Mouse (Mus musculus): ENCODE measurements at regions not wholly inside any gene's neighbourhood (a gene's known extent, or its start where the extent isn't known, plus 50 kb on each side); places are given as distances from the start of the nearest gene placed in this dataset.

DNA sequence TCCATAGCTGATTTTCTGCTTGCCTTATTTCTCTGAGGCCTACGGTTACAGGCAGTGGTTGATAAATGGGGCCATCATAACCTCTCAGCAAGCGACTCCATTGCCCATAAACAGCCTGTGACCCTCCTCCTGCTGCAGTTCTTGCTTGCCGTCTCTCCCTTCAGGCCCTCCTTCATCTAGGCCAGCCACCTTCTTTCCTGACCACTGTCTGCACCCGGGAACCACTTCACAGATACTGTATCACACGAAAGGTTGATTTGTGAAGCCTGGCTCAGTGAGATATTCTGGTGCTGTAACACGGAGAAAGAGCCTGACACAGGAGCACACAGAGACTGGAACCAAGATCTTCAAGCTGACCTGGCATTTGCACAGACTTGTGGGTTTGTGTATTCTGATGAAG is 294.1 kb downstream of the Epha4 start:
- no peak for DNase-seq

DNA sequence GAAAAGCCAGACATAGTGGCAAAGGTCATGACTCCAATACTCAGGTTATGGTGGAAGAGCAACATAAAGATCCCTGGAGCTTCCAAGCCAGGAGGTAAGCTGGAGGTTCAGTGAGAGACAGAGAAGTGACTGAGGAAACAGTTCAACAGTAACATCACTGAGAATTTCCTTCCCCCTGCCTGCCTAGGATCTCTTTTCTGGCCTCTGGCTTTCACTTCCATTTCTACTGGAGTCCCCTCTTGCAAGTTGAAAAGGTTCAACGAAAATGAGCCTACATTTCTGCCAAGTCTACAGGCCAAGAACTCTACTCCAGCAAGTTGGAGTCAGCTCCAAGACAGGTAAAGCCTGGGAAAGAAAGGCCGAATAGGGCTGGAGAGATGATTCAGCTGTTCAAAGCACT is 293.0 kb downstream of the Epha4 start:
- no peak for DNase-seq

DNA sequence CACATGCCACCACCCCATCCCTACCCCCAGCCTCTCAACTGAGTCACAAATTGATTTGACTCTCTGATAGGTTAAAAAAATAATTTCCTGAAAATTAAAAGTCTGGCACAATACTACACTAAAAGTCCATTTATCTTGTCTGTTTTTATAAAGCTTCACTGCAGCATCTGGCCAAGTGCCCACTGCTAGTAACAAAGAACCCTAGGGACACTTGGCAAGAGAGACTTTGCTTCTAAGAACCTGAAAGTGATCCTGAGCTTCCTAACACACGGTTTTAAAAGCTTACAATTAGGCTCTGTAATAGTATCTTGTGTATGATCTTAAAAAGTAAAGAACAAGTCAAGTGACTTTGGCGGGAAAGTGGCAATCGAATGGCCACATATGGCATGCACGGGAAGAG is 288.3 kb downstream of the Epha4 start:
- peak; percentile 71 for DNase-seq

DNA sequence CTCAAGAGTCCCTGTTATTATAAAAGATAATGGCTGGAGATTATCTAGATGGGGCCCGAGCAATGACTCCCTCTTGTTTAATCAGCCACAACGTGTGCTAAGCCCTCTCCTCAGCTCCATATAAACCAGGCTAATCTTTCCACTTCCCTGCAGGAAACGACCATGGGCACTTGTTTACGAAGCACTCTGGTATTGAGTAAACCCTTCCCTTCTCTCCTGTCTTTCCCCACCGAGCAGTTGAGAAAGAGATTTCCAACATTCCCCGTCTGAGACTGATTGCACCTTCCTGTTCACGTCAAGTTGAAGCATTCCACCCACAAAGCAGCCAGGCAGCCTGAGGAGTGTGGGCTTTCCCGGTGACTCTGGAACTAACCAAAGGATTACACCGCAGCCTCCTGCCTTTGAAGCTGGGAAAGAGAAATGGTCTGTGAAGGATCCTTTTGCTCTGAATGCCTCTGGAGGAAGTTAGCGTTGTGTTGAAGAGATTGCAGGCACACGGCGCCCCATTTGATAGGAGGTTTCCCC is 287.8 kb downstream of the Epha4 start:
- DNase-seq: peak; percentile 20

DNA sequence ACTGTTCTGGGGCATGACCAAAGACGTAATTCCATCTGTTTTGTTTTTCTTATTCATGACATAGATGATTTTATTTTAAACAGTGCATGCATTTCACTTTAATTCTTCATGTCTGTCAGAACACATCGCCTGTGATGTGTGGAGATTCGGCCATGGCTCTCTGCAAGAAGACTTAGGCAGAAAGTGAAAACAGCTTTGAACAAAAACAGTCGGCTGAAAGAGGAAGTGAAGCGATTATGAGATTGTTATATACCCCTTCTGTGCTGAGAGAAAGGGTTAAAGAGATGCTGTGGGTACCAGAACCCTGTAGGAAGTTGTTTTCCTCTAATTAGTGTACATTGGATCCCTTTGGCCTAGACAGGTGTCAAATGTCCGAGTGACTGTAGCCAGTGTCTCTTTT is 287.1 kb downstream of the Epha4 start:
- DNase-seq: no peak

DNA sequence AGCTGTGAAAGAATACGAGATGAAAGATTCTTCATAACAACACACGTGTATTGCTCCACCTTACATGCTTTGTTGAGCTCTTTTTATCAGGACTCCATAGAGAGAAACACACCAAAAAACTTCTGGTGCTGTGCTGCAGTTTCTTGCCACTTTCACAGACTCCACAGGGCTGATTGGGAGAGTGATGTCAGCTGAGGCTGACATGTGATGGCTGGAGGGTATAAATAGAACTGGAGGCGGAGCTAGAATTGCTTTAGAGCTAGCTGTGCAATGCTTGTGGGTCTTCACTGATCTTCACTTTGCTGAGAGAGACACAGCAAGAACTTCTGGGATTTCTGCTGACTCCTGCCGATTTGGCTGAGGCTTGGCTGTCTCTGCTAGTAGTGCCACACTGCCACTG is 285.3 kb downstream of the Epha4 start:
- DNase-seq: no peak

DNA sequence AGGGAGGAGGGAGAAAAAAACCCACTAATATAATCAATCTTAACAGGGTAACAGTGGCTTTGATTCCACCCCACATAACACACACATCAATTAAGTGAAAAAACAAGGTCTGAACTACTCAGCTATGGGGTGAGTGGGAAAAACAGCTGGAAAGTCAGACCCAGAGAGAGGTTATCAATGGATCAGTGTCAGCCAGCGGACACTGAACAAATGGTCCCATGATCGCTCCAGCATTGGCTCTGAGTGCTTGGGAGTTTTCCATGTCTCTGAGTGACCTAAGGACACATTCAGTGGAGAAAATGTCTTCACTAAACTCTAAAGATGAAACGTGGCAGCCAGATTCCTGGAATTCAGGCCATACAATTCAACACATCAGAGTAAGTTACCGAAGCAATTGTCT is 281.9 kb downstream of the Epha4 start:
- peak; percentile 48 for DNase-seq

DNA sequence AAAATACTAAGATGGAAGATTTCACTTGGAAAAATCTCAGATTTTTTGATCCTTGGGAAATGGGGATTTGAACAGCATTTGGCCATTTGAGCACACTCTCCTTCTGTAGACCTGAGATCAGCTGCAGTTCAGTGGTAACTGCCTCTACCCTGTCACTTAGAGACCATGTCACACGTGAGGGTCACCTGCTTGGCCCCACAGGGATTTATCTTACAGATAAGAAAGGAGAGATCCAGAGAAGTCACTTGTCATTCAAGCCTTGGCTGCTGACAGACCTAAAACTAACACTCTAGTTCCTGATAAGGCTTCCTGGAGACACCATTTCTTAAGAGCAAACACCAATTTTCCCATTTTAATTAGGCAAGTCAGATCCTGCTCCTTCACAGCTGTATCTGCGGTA is 270.2 kb downstream of the Epha4 start:
- no peak for DNase-seq

DNA sequence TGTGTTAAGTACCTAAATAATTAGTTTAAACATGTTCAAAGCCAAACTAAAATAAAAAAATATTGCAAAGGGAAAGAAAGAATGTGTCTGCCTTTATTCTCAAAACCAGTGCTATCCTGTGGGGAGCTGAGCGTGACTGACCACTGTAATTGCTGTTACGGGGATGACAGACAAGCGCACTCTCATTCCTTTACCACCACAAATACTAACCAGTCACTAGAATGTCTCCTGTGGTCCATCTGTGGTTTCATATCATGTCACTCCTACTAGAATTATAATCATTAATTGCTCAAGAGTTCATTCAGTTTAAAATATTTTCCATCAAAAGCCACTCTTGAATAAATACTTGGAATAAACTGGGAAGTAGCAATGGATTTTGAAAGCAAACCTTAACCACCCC is 268.8 kb downstream of the Epha4 start:
- no peak for DNase-seq

DNA sequence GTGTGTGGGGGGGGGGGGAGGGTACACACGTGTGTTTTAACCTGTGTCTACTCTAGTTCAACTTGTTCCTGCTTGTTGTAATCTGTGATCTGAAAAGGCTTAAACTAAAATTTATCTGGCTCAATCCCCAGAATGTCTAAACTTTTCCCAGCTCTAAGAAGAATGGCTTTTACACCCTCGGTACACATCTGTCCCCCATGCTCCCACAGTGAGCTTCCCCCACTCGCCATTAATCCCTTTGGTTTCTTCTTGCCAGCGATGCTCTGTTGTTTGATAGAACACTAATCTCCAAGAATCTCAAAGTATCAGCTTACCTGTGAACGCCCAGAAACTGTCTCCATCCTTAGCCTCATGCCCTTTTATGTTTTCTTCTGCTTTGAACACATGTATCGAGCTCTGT is 260.6 kb downstream of the Epha4 start:
- no peak for DNase-seq

DNA sequence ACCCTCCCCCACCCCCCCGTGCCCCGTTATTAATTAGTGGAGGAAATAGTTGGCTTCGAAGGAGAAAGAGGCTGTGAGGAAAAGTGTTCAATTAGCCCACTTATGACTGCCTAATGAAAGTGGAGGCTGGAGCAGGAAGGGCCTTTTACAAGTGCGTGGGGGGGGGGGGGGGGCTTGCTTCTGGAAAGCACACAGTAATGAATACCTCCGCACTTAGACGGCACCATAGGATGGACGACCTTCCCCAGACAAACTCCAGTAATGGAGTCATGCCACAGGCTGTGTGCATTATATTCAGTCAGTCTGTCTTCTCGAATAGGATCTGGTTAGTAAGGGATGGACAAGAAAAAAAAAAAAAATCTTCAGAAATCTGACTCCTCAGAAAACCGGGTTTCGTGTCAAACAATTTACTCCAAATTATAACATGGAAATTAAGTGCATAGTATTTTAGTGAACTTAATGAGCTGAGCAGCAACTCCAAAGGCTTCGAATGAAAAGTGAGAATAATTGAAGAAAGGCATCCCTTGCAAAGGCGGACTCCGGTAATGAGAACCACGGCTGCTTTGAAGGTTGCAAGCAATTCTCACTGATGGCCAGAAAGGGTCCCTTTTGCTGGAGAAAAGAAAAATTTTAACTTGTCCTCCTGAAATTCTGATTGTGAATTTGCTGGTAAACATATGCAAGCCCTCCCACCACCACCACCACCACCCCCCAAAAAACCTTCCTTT is 258.6 kb downstream of the Epha4 start:
- DNase-seq: no peak

DNA sequence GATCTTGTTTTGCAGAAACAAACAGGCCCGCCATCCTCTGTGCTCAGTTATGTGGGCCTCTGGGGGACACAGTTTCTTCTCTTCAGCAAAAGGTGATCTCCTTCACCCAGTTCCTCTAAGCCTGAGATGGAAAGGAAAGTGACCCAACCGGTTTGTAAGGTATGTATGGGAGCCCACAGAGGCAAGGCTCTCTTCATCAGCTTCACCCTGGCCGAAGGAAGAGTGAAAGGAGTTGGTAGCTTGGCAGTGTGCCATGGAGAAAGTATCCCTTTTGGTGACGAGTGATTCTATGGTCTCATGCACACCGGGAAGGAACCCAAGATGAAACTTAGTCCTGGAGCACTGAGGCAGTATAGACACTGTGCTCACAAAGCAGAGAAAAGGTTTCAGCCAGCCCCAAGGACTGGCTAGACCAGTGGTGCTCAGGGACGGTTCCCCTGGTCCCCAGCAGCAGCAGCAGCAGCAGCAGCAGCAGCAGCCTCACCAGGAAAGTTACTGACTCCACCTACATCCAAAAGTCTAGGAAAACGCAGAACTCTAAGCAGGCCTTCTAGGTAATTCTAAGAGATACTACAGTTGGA is 256.1 kb downstream of the Epha4 start:
- peak; percentile 17 for DNase-seq

DNA sequence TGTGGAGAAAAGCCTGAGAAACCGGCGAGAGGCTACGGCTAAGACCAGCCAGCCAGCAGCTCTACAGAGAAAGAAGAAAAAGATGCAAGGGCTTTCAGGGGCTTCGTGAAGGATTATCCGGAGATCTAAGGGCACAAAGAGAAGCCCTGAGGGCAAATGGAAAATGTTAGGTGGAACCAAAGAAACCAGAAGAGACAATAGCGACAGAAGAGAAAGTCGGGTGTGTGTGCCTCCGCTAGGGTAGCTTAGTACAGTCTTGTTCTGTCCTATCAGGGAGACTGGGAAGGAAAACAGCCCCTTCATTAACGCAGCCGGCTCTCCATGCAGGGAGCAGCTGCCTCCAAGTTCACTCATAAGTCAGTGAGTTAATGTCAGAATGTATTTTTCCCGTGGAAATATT is 255.1 kb downstream of the Epha4 start:
- DNase-seq: no peak

DNA sequence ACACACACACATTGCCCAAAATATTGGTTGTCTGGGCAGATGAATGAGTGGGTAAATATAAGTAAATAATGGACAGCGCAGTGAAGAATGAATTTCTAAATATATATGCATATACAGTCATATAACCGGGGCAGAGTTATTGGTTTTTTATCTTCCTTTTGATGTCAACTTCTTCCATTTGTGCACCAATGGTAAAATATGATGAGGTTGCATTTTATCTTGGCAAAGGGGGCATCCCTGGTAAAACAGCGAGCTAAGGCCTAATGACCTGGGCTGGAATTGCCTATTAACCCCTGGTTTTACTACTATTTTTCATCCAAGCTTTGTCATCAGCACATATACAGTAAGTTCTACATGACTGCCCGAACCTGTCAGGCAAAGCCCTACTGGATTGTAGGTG is 253.2 kb downstream of the Epha4 start:
- DNase-seq: no peak

DNA sequence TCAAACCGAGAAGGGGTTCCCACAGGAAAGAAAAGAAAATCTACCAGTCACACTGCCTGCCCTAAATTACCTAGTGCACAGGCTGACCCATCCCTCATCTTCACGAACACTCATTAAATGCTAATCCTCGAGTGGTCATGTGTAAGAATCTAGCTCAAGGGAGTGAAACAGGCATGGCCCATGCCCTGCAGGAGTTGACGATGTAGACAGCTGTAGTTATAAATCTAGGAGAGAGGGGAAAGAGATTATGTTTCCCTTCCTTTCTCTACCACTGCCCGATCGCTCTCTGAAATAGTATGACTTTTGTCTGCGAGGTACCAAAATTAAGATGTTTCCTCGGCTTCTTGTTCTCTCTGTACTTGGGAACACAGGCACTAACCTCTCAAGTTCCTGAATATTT is 249.2 kb downstream of the Epha4 start:
- DNase-seq: no peak

DNA sequence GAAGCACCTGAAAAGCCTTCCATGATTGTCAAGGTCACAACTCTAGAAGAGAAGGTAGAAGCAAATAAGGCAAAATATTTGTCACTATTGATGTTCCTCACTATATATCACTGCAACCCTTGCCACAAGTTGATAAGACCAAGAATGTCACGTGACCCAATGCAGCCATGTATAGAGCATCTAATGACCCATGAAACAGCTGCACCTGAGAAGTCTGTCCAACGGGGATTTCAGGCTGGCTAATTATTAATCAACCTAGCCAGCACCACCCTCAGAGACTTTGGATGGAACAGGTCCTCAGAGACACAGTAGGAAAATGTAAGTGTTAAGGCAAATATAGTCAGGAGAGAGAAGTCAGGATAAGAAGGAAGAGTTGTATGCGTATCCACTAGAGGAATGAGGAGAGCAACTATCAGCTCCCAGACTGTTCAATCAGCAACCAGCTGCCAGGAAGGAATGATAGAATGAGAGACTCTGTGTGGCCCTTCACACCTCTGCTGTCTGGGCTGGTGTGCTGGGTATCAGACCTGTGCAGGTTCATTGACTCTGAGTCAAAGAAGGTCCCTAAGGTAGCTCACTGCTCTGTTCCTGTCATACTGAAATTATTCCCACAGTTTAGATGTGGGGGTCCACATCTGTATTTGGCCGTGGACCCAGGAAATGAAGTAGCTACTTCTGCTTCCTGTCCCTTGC is 247.4 kb downstream of the Epha4 start:
- DNase-seq: peak; percentile 27

DNA sequence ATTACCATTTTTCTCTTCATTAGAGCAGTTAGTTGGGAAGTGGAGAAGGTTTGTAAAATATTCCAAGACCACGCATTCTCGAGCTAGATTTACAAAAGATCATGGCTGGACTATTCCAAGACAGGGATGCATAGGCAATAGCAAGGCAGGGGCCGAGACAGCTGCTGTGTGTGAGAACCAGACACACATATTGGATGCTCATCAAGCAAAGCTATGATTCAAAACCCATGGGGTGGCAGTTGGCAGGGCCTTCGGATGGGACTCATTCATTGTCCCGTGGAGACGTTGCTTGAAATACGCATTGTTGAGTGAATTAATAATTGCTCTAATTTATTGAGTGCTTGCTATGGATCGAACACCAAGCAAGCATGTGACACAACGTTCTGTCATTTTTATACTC is 239.6 kb downstream of the Epha4 start:
- no peak for DNase-seq

DNA sequence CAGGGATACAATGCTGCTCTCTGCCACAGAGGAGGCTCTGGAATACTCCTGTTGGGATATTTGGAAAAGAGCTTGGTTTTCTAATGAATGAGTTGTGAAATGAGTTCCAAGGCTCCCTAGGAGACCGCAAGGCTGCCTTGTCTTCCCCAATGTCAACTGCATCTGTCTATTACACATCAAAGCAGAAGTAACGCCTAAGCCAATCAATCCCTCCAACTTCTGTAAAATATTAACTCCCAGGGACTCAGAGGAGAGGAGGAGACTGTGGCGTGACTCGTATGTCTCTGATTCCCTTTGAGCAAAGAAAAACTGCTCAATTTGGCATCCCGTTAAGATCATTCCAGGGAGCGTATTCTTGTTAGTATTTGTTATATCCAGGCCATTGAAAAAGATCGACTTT is 235.3 kb downstream of the Epha4 start:
- DNase-seq: no peak

DNA sequence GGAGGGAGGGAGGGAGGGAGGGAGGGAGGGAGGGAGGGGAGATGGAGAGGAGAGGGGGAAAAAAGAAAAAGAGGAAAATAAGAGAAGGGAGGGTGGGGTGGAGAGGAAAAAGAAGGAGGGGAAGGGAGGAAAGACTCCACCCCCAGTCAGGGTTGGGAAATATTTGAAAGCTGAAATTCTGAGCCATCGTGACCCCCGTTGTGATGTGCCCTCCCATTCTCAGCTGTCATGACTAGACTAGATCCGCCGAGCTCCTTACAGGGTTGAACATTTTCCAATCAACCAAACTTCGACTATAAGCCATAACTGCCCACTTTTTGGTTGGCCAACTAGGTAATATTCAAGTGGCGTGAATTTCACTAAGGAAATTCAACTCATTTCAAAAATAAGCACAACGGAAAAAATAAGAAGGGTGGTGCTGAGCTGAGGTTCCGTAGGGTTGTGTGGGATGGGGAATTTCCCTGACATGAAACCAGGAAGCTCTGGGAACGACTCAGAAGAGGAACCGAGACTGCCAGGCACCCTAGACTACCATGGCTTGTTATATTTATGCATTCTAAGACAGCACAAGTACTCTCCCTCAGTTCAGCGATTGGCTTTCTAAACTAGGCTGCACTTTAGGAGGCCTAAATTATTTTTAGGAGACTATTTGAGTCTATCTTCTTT is 234.4 kb downstream of the Epha4 start:
- no peak for DNase-seq

DNA sequence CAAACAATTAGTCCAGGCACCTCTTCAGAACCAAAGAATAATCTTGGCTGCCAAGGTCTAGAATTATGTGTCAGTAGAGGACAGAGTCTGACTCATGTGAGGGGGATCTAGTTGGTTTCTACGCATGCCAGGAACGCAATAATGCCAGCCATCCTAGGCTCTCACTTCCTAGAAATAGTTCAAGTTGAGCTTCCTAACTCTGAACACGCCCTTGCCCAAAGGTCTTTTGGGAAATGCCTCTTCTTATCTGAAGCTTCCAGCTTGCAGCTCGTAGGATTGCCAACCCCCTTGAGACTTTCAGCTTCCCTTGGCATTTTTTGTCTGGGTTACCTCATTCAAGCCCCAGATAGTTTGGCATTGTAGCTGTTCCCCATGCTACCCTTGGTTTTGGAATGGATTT is 233.1 kb downstream of the Epha4 start:
- no peak for DNase-seq

DNA sequence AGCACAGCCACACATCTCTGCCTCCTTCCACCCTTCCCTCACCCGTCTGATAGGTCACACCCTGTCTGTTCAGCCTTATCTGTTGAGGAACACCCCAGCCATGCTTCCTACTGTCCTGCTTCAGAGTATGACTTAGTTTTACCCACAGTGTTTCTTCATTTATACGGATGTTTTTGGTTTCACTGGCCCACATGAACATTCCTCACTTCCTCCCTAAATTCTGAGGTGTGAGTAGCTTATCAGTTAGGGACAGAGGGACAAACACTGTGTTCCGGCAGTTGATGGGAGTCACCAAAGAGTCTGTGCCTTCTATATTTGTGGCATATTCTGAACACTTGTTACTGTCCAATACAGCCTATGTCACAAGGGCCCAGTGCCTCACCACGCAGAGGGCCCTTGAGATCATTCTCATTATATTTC is 216.2 kb downstream of the Epha4 start:
- DNase-seq: no peak

DNA sequence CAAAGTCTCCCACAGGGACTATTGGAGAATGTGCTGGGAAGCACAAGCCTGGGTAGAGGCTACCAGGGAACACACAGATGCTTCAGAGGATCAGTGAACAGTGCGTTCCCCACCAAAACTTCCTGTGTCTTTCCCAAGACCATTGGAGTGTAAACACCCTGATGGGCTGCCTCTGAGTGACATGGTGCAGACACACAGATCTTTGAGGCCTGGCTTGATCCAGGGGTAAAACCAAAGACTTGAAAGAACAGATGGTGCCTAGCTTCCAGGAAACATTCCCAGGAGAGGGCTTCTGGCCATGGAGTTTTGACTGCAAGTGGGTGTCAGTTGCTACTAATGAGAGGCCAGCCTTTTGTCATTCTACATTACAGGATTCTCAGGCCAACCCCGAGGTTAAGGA is 214.1 kb downstream of the Epha4 start:
- no peak for DNase-seq

DNA sequence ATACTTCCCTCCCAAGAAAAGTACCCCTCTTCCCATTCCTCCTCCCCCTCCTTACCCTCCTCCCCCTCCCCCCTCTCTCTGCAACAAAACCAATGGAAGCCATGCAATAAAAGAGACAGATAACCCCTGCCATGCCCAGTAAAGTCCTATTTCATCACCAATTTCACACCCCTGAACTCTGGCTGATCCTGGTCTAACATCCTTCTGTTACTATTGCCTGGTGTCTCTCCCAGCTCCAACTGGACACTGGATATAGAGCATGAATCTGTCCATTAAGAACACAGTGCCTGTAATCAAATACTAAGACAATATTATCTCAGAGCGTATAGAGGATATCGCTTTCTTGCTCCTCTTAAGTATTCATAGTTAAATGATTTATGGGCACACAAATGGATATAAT is 210.1 kb downstream of the Epha4 start:
- DNase-seq: no peak

DNA sequence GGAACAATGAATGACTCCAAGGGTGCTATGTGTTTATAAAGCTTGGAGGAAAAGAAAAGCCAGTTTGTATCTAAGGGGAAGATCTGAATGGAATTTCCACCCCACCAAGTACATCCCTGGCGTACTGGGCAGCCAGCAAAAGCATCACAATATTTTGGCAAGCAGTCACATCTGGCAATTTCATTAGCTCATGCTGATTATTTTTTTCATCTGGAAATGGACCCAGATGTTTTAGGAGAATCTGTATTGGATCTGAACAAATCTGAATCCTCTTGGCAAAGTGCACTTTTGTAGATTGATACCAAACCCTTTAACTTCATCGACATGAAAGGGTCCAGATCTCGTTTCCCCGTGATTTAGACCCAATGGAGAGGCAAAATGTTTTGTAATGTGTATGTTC is 207.1 kb downstream of the Epha4 start:
- DNase-seq: no peak

All from kidney, postnatal 14 days (tissue).